Mouse (Mus musculus) heart, embryonic 12.5 days (tissue): ENCODE results near the gene Atpif1. TPM values are rescaled to one million over a fixed set of nuclear protein-coding genes. Genes with fewer than 3 reads are reported as not detected.

Source experiments
- ATAC-seq: fragments of 200-750 bp; cut with Nextera tagmentation; 2 replicates; pipeline ENCODE4 v1.8.0; 2017; ENCODE audit warnings: moderate TSS enrichment, moderate library complexity; ENCODE audit not compliant: insufficient number of reproducible peaks, low FRiP score
- H3K27ac ChIP-seq: fragments of 300-500 bp; sonication (generic); 2 replicates; pipeline ENCODE4 v1.5.1; 2016; ENCODE audit warnings: mild to moderate bottlenecking, moderate library complexity; ENCODE audit not compliant: poor library complexity, severe bottlenecking
- H3K27me3 ChIP-seq: fragments of 300-500 bp; sonication (generic); replicated peaks from 2 replicates; pipeline ENCODE4 v1.6.1; 2016; ENCODE audit warnings: mild to moderate bottlenecking, moderate library complexity
- H3K36me3 ChIP-seq: fragments of 300-500 bp; sonication (generic); 2 replicates; pipeline ENCODE4 v1.6.1; 2016; ENCODE audit warnings: mild to moderate bottlenecking, moderate library complexity
- H3K4me1 ChIP-seq: fragments of 300-500 bp; sonication (generic); replicated peaks from 2 replicates; pipeline ENCODE4 v1.6.1; 2016; ENCODE audit warnings: mild to moderate bottlenecking
- H3K4me2 ChIP-seq: fragments of 300-500 bp; sonication (generic); 2 replicates; pipeline ENCODE4 v1.6.1; 2016; ENCODE audit warnings: mild to moderate bottlenecking, moderate library complexity
- H3K4me3 ChIP-seq: fragments of 300-500 bp; sonication (generic); 2 replicates; pipeline ENCODE4 v1.5.1; 2016; ENCODE audit warnings: mild to moderate bottlenecking
- H3K9ac ChIP-seq: fragments of 300-500 bp; sonication (generic); 2 replicates; pipeline ENCODE4 v1.6.1; 2016; ENCODE audit warnings: mild to moderate bottlenecking, moderate library complexity
- H3K9me3 ChIP-seq: fragments of 300-500 bp; sonication (generic); replicated peaks from 2 replicates; pipeline ENCODE4 v1.6.1; 2016; ENCODE audit warnings: mild to moderate bottlenecking, moderate library complexity
- WGBS: fragments of 180-500 bp; shearing (Covaris S2); methylation state at CpG from one replicate; pipeline ENCODE4 v1.1.7; 2016; 5-methylcytosine and 5-hydroxymethylcytosine counted together
- polyA plus RNA-seq: library from polyadenylated mRNA; unstranded; fragments of >200 nt; fragmentation: Nextera tagmentation; extraction: Ambion mirVana; gene quantifications from 2 replicates; pipeline ENCODE4 v1.2.1, GENCODE M21; 2016

The Atpif1 gene
- polyA plus RNA-seq, 1 experiment from 2014 or later: 1,373 TPM

GRCm38 (mm10) chr4:132507210-132507609 lies 26.2 kb downstream of the Atpif1 start:
- no peak overlapping the region for H3K4me3 ChIP-seq
- ATAC-seq: no peak
- peak overlapping the region; percentile 29; the same call in 1 of the 2 replicates for H3K9ac ChIP-seq
- H3K4me1 ChIP-seq: peaks cover 29% of the 10 kb centered on the region
- H3K27me3 ChIP-seq: no peaks in the 10 kb centered on the region
- no peak overlapping the region for H3K27ac ChIP-seq
- no peaks in the 10 kb centered on the region for H3K36me3 ChIP-seq
- H3K4me2 ChIP-seq: no peak overlapping the region
- 38% methylated on average over 2 of the region's 2 CpGs for WGBS
- H3K9me3 ChIP-seq: no peaks in the 10 kb centered on the region

DNA sequence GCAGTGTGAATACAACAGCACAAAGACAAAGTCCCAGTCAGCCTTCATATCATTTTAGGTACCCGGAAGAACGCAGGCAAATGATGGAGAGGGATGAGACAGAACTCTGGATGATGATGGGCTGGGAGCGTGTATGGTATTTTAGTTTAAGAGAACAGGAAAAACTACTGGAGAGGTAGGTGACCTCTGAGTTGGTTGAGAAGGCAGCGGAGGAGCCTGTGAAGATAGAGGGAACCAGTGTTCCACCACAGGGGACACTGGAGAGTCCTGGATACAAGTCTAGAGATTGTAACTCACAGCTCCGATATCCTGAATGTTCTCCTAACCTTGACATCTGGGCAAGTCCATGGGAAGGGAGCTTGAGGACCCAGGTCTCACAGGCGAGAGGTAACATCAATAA lies 27.2 kb downstream of the Atpif1 start:
- 79% methylated on average over 6 of the region's 6 CpGs for whole genome bisulfite sequencing

GRCm38 (mm10) chr4:132505800-132506199 lies 27.7 kb downstream of the Atpif1 start:
- Histone ChIP-seq H3K4me2 (no peak overlapping the region), H3K36me3 (peaks cover 3% of the 10 kb centered on the region; the same call in 1 of the 2 replicates), H3K4me3 (no peak overlapping the region), H3K27ac (no peak overlapping the region), H3K9me3 (no peaks in the 10 kb centered on the region), H3K4me1 (peaks cover 29% of the 10 kb centered on the region), H3K27me3 (no peaks in the 10 kb centered on the region), H3K9ac (no peak overlapping the region)
- no peak for ATAC-seq
- WGBS: 62% methylated on average over 10 of the region's 10 CpGs

More for the DNA sequence above, 27.2 kb downstream of the Atpif1 start:
- no peak overlapping the region for H3K4me3 ChIP-seq
- no peak for ATAC-seq
- H3K9ac ChIP-seq: no peak overlapping the region
- no peaks in the 10 kb centered on the region for H3K36me3 ChIP-seq
- no peaks in the 10 kb centered on the region for H3K27me3 ChIP-seq
- no peak overlapping the region for H3K4me2 ChIP-seq
- H3K27ac ChIP-seq: no peak overlapping the region
- H3K9me3 ChIP-seq: no peaks in the 10 kb centered on the region
- peaks cover 29% of the 10 kb centered on the region for H3K4me1 ChIP-seq

- 53% methylated on average over 6 of the region's 6 CpGs for WGBS
- ATAC-seq: no peak
- H3K9ac ChIP-seq: no peak overlapping the region
- no peak overlapping the region for H3K27ac ChIP-seq
- H3K4me3 ChIP-seq: no peak overlapping the region
- H3K9me3 ChIP-seq: no peaks in the 10 kb centered on the region
- H3K4me1 ChIP-seq: peaks cover 29% of the 10 kb centered on the region
- H3K4me2 ChIP-seq: no peak overlapping the region
- no peaks in the 10 kb centered on the region for H3K27me3 ChIP-seq
- H3K36me3 ChIP-seq: peaks cover 6% of the 10 kb centered on the region; the same call in 1 of the 2 replicates
These were observed 28.3 kb downstream of the Atpif1 start for GRCm38 (mm10) chr4:132505034-132505738.

GRCm38 (mm10) chr4:132503344-132503743 lies 30.1 kb downstream of the Atpif1 start:
- ATAC-seq: no peak
- H3K36me3 ChIP-seq: peaks cover 20% of the 10 kb centered on the region
- H3K4me1 ChIP-seq: peaks cover 21% of the 10 kb centered on the region
- no peak overlapping the region for H3K9ac ChIP-seq
- no peak overlapping the region for H3K4me3 ChIP-seq
- H3K27me3 ChIP-seq: no peaks in the 10 kb centered on the region
- H3K9me3 ChIP-seq: no peaks in the 10 kb centered on the region
- no peak overlapping the region for H3K4me2 ChIP-seq
- 73% methylated on average over 11 of the region's 11 CpGs for WGBS
- no peak overlapping the region for H3K27ac ChIP-seq

- no peaks in the 10 kb centered on the region for H3K9me3 ChIP-seq
- 94% methylated on average over 6 of the region's 6 CpGs for WGBS
- H3K4me1 ChIP-seq: peaks cover 9% of the 10 kb centered on the region
- no peak overlapping the region for H3K4me3 ChIP-seq
- H3K27ac ChIP-seq: no peak overlapping the region
- no peak overlapping the region for H3K9ac ChIP-seq
- no peak overlapping the region for H3K4me2 ChIP-seq
- no peaks in the 10 kb centered on the region for H3K27me3 ChIP-seq
- peaks cover 35% of the 10 kb centered on the region for H3K36me3 ChIP-seq
- no peak for ATAC-seq
These were observed 31.8 kb downstream of the Atpif1 start for GRCm38 (mm10) chr4:132501639-132502038.

DNA sequence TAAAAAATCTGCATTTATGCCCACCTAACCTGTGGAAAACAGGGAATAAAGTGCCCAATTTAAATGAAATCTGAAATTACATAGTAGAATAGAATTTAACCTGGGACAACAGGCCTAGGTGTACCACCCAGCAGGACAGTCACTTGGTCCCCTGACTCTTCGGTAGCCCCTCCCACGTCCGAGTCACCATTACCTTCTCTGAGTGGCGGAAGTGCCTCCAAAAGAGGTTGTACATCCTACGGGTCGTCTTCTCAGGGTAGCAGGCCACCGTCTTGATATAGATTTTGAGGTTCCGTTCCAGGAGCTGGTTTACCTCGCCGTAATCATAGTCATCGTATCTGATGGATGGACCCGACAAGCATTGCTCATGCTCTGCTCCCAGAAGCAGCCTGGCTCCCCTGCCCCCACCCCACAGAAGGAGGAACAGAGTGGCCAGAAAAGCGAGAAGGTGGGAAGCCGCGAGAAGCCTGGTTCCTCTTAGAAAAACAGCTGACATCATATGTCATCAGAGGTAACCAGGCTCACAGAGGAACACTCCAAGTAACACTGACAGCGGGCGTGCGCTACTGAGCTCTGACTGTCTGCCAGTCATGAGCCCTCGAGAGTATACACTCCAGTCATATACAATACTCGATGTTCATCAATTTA lies 39.1 kb downstream of the Atpif1 start:
- Histone ChIP-seq H3K4me2 (no peak overlapping the region), H3K36me3 (peaks cover 65% of the 10 kb centered on the region), H3K27me3 (no peaks in the 10 kb centered on the region), H3K9me3 (no peaks in the 10 kb centered on the region), H3K9ac (no peak overlapping the region), H3K4me1 (peaks cover 17% of the 10 kb centered on the region), H3K4me3 (no peak overlapping the region), H3K27ac (no peak overlapping the region)
- ATAC-seq: no peak
- WGBS: 81% methylated on average over 20 of the region's 20 CpGs

DNA sequence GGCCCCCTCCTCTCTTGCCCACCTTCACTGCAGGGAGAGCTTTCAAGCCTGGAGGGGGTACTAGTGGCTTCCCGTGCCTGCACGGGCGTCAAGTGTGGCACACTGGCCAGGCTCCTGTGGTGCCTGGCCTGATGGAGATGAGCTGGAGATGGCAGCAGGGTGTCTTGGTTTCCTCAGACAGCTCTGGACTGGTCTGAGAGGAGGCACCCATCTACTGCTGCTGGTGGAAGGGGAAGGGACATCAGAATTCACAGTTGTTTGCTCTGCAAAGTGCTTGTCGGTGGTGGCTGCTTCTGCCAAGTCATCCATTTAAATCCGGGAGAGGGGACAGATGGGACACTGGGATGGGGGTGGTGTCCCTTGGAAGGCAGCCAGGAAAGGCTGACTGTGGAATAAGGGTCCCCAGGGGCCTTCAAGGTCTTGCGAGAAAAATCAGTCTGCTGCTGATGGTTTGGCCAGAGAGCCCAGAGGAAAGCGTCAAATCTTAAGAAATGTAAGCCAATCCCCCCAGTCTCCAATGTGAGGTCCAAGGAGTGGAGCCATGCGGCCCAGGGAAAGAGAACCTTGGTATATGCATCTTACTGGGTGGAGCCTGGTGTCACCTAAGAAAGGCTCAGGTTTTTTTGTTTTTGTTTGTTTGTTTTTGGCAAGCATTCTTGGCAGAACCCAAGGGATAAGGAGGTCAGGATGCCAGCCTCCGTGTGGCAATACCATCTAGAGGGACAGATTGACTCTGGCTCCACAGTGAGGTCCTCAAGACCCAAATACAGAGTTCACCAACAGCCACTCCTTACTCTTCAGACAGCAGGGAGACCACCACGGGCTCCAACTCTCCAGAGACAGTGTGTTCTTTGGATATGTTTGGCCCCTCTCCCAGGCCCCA lies 41.0 kb downstream of the Atpif1 start:
- Histone ChIP-seq H3K4me1 (peaks cover 19% of the 10 kb centered on the region), H3K27me3 (no peaks in the 10 kb centered on the region), H3K36me3 (peaks cover 47% of the 10 kb centered on the region), H3K9ac (no peak overlapping the region), H3K27ac (no peak overlapping the region), H3K9me3 (no peaks in the 10 kb centered on the region), H3K4me3 (no peak overlapping the region), H3K4me2 (no peak overlapping the region)
- WGBS: 66% methylated on average over 10 of the region's 10 CpGs
- no peak for ATAC-seq

DNA sequence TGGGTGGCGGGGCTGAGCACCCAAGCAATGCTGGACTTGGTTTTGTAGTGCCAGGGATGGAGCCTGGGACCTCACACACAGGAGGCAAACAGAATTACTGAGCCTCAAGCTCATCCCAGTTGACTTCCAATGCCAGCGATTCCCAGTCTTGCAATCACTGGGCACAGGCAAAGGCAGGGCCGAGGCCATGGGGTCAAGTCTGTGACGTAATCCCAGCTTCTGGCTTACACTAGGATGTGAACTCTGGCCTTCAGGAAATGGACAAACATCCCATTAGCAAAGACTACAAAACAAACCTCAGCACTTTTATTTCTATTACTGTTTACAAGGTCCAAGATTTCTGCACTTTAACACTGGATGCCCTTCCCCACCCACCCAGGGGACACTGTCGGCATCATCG lies 41.7 kb downstream of the Atpif1 start:
- H3K4me3 ChIP-seq: no peak overlapping the region
- peaks cover 19% of the 10 kb centered on the region for H3K4me1 ChIP-seq
- no peak overlapping the region for H3K4me2 ChIP-seq
- WGBS: 69% methylated on average over 6 of the region's 6 CpGs
- H3K27me3 ChIP-seq: no peaks in the 10 kb centered on the region
- H3K9me3 ChIP-seq: no peaks in the 10 kb centered on the region
- H3K36me3 ChIP-seq: peaks cover 41% of the 10 kb centered on the region
- no peak for ATAC-seq
- H3K27ac ChIP-seq: no peak overlapping the region
- H3K9ac ChIP-seq: no peak overlapping the region

- no peak overlapping the region for H3K4me2 ChIP-seq
- peaks cover 19% of the 10 kb centered on the region for H3K4me1 ChIP-seq
- no peaks in the 10 kb centered on the region for H3K27me3 ChIP-seq
- H3K9ac ChIP-seq: no peak overlapping the region
- no peak for ATAC-seq
- WGBS: 88% methylated on average over 8 of the region's 8 CpGs
- no peak overlapping the region for H3K4me3 ChIP-seq
- H3K9me3 ChIP-seq: no peaks in the 10 kb centered on the region
- H3K36me3 ChIP-seq: peaks cover 34% of the 10 kb centered on the region
- H3K27ac ChIP-seq: no peak overlapping the region
These were observed 42.4 kb downstream of the Atpif1 start for GRCm38 (mm10) chr4:132491057-132491456.
